Mouse (Mus musculus): Measurements from ENCODE around the gene Mptx2. TPM values are rescaled to one million over a fixed set of nuclear protein-coding genes. Genes with fewer than 3 reads are reported as not detected.

The Mptx2 gene
- polyA plus RNA-seq (2015; fragmentation: Nextera tagmentation; extraction: Ambion mirVana) = not detected in 2 replicates

DNA sequence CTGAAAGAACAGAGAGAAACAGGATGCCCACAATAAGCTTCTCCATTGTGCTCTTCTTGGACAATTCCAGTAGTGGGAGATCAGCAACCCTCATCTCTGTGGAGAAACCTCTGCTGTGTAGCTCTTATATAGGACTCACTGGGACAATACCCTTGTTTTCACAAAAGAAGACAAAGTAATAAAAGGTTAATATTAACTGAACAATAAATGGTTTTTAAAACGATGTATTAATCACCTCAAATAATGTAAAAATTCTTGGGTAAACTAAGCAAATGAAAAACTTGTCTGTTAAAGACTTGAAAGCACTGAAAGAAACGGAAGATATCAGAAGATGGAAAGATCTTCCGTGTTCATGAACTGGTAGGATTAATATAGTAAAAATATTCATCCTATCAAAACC is at the start of gene Mptx2:
TSS of gene Mptx2 (minus strand) at position 101 of the 400 bp plus-strand sequence.

DNA sequence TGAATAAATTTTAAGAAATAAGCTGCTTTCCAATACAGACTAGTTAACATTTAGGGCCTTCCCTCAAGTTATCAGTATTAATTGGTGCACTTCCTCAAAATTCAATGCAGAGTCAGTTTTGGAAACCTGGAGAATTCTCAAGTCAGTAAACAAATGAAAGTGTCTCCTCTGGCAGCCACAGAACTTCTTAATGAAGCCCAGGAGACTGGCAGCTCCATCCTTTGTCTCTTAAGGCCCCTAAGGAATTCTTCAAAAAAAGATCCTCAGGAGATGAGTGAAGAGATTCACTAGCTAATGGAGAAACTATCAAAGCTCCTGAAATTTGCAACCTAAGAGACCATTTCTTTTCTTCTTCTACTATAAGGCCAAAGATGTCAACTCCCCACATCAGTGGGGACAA is 11.9 kb downstream of the Mptx2 start, which contains the start of gene Olfr418:
TSS of gene Olfr418 (plus strand) at position 301 of the 400 bp plus-strand sequence.

DNA sequence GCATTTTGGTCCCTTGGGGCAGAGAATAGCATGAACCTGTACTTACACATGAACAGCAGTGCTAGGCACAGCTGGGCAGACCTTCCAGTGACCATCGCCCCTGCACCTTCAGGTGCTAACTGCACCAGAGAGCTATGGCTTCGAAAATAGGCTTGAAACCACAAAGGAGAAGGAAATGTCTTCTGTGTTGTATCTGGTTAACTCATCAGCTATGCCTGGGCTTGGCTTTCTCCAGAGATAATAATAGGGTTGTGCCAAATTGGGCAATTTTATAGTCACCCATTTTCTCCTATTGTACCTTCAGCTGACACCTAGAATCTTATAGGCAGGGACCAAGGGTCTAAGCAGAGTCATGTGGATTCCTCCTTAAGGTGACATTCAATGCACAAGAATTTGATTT is 50.5 kb downstream of the Mptx2 start, which contains the start of gene Fcer1a:
TSS of gene Fcer1a (minus strand) at position 134 of the 400 bp plus-strand sequence.

Other genes with a start within 250 kb of the Mptx2 start
- gene Olfr1408, start 140.4 kb downstream of the Mptx2 start, polyA plus RNA-seq (2015; fragmentation: Nextera tagmentation; extraction: Ambion mirVana) = not detected in 2 replicates
- gene Olfr1406, start 87.1 kb downstream of the Mptx2 start, polyA plus RNA-seq (2015; fragmentation: Nextera tagmentation; extraction: Ambion mirVana) = not detected in 2 replicates
- gene Olfr218, start 80.0 kb downstream of the Mptx2 start, polyA plus RNA-seq (2015; fragmentation: Nextera tagmentation; extraction: Ambion mirVana) = not detected in 2 replicates
- not detected in 2 replicates for gene Olfr1404, start 65.4 kb downstream of the Mptx2 start, polyA plus RNA-seq (2015; fragmentation: Nextera tagmentation; extraction: Ambion mirVana)
- gene Fcer1a, start 50.6 kb downstream of the Mptx2 start, polyA plus RNA-seq (2015; fragmentation: Nextera tagmentation; extraction: Ambion mirVana) = 2.7 and 3.4 TPM in 2 replicates
- gene Olfr418, start 11.8 kb downstream of the Mptx2 start, polyA plus RNA-seq (2015; fragmentation: Nextera tagmentation; extraction: Ambion mirVana) = not detected in 2 replicates
- gene Ackr1, start 56.0 kb upstream of the Mptx2 start, polyA plus RNA-seq (2015; fragmentation: Nextera tagmentation; extraction: Ambion mirVana) = 1.4 and 1.5 TPM in 2 replicates
- gene Aim2, start 73.1 kb upstream of the Mptx2 start, polyA plus RNA-seq (2015; fragmentation: Nextera tagmentation; extraction: Ambion mirVana) = 0.85 and 1.3 TPM in 2 replicates
- gene Cadm3, start 89.9 kb upstream of the Mptx2 start, polyA plus RNA-seq (2015; fragmentation: Nextera tagmentation; extraction: Ambion mirVana) = 0.78 and 1.3 TPM in 2 replicates
- 0.18 and 0.27 TPM in 2 replicates for gene Ifi206, start 213.3 kb upstream of the Mptx2 start, polyA plus RNA-seq (2015; fragmentation: Nextera tagmentation; extraction: Ambion mirVana)

Data from skeletal muscle tissue, postnatal 0 days (tissue).